Mouse (Mus musculus) megakaryocyte, embryonic 14.5 days (primary cell): ENCODE data around the gene Tcf7l2. TPM values are rescaled to one million over a fixed set of nuclear protein-coding genes. Genes with fewer than 3 reads are reported as not detected.

Experiments used
- H3K27me3 ChIP-seq: replicated peaks from 2 replicates; pipeline ENCODE3; 2012; ENCODE audit warnings: inconsistent platforms
- H3K36me3 ChIP-seq: replicated peaks from 2 replicates; pipeline ENCODE3; 2012; ENCODE audit warnings: low read length, inconsistent platforms, mixed read lengths
- H3K4me1 ChIP-seq: 2 replicates; pipeline ENCODE4 v1.6.1; 2012; ENCODE audit warnings: inconsistent platforms
- H3K4me3 ChIP-seq: replicated peaks from 2 replicates; pipeline ENCODE3; 2012; ENCODE audit warnings: moderate library complexity, mild to moderate bottlenecking, inconsistent platforms
- H3K9me3 ChIP-seq: 2 replicates; pipeline ENCODE4 v1.6.1; 2012; ENCODE audit warnings: inconsistent platforms
- FLI1 ChIP-seq: IDR thresholded peaks from 2 replicates; pipeline ENCODE4 v1.6.1; 2012; ENCODE audit warnings: low read length, inconsistent platforms, mixed read lengths
- GATA1 ChIP-seq: IDR thresholded peaks from 3 replicates; pipeline ENCODE4 v1.6.1; 2012; ENCODE audit warnings: mixed read lengths, low read length, inconsistent platforms, borderline replicate concordance
- polyA plus RNA-seq: library from polyadenylated mRNA; stranded (reverse); fragments of >175 nt; gene quantifications from 2 replicates; pipeline ENCODE4 v1.2.3, GENCODE M21; 2012; ENCODE audit warnings: low replicate concordance; ENCODE audit not compliant: insufficient read depth

Gene Tcf7l2
- polyA plus RNA-seq, 1 experiment = 2.4 TPM

DNA sequence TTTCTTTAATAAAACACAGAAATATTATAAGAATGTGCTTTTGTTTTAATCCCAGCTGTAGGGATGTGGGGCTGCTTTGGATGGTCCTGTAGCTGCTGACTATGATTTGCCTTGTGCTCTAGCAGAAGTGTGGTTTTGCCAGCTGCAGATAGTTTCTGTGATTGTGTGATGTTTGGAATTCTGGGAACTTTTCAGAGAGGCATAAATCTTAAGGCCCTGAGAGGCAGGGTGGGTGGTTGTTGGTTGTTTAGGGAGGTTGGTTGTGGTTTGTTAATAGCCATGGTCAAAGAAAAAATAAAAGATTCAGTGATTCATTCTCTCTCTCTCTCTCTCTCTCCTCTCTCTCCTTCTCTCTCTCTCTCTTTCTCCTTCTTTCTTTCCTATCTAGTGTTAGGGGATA lies 57.8 kb downstream of the Tcf7l2 start:
- Histone ChIP-seq H3K27me3 (peaks cover 30% of the 10 kb centered on the region), H3K4me3 (no peak overlapping the region), H3K36me3 (no peaks in the 10 kb centered on the region), H3K9me3 (no peaks in the 10 kb centered on the region), H3K4me1 (no peaks in the 10 kb centered on the region)
- no peak for TF ChIP-seq GATA1
- no peak for TF ChIP-seq FLI1

DNA sequence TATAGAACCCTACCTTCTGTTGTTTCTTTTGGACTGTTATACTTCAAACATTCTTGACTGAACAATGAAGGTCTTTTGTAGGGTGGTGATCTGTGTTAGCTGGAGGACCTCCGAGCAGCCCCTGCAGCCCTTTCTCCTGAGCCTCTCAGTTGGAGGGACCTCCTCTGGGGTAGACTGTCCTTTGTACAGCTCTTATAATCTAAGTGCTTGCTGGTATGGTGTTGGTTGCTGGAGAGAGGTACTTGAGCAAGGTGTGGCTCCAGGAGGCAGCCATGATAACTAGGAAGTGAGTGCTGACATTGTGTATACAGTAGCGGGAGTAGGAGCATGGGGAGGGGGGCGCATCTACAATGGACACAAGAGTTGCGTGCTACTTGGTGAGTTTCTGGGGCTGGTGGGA lies 58.4 kb downstream of the Tcf7l2 start:
- Histone ChIP-seq H3K4me3 (no peak overlapping the region), H3K4me1 (no peaks in the 10 kb centered on the region), H3K36me3 (no peaks in the 10 kb centered on the region), H3K27me3 (peaks cover 33% of the 10 kb centered on the region), H3K9me3 (no peaks in the 10 kb centered on the region)
- TF ChIP-seq GATA1 = no peak
- TF ChIP-seq FLI1 = no peak

DNA sequence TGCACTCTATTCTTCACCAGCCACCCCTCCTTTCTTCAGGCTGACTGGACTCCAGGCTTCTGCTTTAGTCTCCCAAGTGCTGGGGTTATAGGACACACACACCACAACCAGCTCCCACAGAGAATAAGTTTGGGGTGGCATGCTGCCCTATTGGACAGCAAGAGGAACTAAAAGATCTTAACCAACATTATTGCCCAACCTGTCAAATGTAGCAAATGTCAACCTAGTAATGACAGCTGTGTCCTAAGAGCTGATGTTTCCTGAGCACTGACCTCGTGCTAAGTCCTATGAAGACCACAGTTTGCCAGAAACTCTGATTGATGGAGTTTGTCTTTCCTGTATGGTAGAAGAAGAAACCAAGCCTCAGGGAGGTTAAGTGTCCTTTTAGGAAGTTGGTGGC lies 61.5 kb downstream of the Tcf7l2 start:
- H3K9me3 ChIP-seq = no peaks in the 10 kb centered on the region
- no peak overlapping the region for H3K4me3 ChIP-seq
- peaks cover 36% of the 10 kb centered on the region for H3K27me3 ChIP-seq
- H3K4me1 ChIP-seq = no peaks in the 10 kb centered on the region
- H3K36me3 ChIP-seq = no peaks in the 10 kb centered on the region
- TF ChIP-seq FLI1 (no peak), GATA1 (no peak)

- H3K27me3 ChIP-seq = peaks cover 35% of the 10 kb centered on the region
- H3K9me3 ChIP-seq = no peaks in the 10 kb centered on the region
- TF ChIP-seq FLI1 = no peak
- TF ChIP-seq GATA1 = no peak
- H3K4me1 ChIP-seq = no peaks in the 10 kb centered on the region
- H3K36me3 ChIP-seq = no peaks in the 10 kb centered on the region
- H3K4me3 ChIP-seq = no peak overlapping the region
Measured at GRCm38 (mm10) chr19:55803797-55804196, 62.2 kb downstream of the Tcf7l2 start.

GRCm38 (mm10) chr19:55804795-55805194 lies 63.2 kb downstream of the Tcf7l2 start:
- Histone ChIP-seq H3K4me1 (no peaks in the 10 kb centered on the region), H3K27me3 (peaks cover 38% of the 10 kb centered on the region), H3K4me3 (no peak overlapping the region), H3K36me3 (no peaks in the 10 kb centered on the region), H3K9me3 (no peaks in the 10 kb centered on the region)
- no peak for TF ChIP-seq GATA1
- TF ChIP-seq FLI1 = no peak

- peaks cover 38% of the 10 kb centered on the region for H3K27me3 ChIP-seq
- no peak for TF ChIP-seq GATA1
- no peak for TF ChIP-seq FLI1
- H3K4me1 ChIP-seq = no peaks in the 10 kb centered on the region
- H3K36me3 ChIP-seq = no peaks in the 10 kb centered on the region
- H3K9me3 ChIP-seq = no peaks in the 10 kb centered on the region
- no peak overlapping the region for H3K4me3 ChIP-seq
Measured at GRCm38 (mm10) chr19:55806434-55807193, 65.0 kb downstream of the Tcf7l2 start.

GRCm38 (mm10) chr19:55807194-55808053 lies 65.8 kb downstream of the Tcf7l2 start:
- no peaks in the 10 kb centered on the region for H3K4me1 ChIP-seq
- H3K4me3 ChIP-seq = no peak overlapping the region
- no peaks in the 10 kb centered on the region for H3K36me3 ChIP-seq
- H3K27me3 ChIP-seq = peaks cover 34% of the 10 kb centered on the region
- TF ChIP-seq GATA1 = no peak
- no peak for TF ChIP-seq FLI1
- no peaks in the 10 kb centered on the region for H3K9me3 ChIP-seq

- no peaks in the 10 kb centered on the region for H3K9me3 ChIP-seq
- TF ChIP-seq FLI1 = no peak
- TF ChIP-seq GATA1 = no peak
- peaks cover 34% of the 10 kb centered on the region for H3K27me3 ChIP-seq
- H3K36me3 ChIP-seq = no peaks in the 10 kb centered on the region
- H3K4me1 ChIP-seq = no peaks in the 10 kb centered on the region
- no peak overlapping the region for H3K4me3 ChIP-seq
Measured at GRCm38 (mm10) chr19:55808304-55808703, 66.7 kb downstream of the Tcf7l2 start.

GRCm38 (mm10) chr19:55809539-55809938 lies 67.9 kb downstream of the Tcf7l2 start:
- no peak overlapping the region for H3K4me3 ChIP-seq
- peaks cover 31% of the 10 kb centered on the region for H3K27me3 ChIP-seq
- no peak for TF ChIP-seq GATA1
- TF ChIP-seq FLI1 = no peak
- H3K4me1 ChIP-seq = no peaks in the 10 kb centered on the region
- no peaks in the 10 kb centered on the region for H3K36me3 ChIP-seq
- no peaks in the 10 kb centered on the region for H3K9me3 ChIP-seq

DNA sequence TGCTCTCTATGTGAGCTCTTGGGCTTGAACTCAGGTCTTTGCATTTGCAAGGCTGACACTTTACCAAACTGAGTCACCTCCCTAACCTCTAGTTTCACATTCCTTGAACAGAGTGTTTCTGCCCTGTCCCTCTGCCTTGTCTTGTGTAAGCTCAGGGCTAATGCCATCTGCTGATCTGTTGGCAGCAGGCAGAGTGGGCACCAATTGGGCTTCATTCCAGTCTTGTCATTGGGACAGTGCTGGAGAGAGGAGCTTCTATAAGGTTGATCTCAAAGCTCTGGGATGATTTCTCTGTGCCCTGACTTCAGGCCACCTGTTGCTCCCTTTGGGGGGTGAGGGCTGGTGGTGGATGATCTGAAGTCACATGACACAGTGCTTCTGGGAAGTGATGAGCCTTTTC lies 70.6 kb downstream of the Tcf7l2 start:
- Histone ChIP-seq H3K27me3 (peaks cover 15% of the 10 kb centered on the region), H3K9me3 (no peaks in the 10 kb centered on the region), H3K4me1 (no peaks in the 10 kb centered on the region), H3K36me3 (no peaks in the 10 kb centered on the region), H3K4me3 (no peak overlapping the region)
- TF ChIP-seq FLI1 (no peak), GATA1 (no peak)
